Mouse (Mus musculus) embryonic stem cell, embryonic (primary cell): Measurements from ENCODE around the gene Banp.

ENCODE experiments used
- CTCF ChIA-PET, 4 experiments: fragments of 300-600 bp in 2 of 4; fragments of 350-600 bp in 2 of 4; sonication (Branson Sonifier 250); formaldehyde crosslinking; loops; one replicate each; lab custom pipeline; 2022; ENCODE audit warnings: inconsistent platforms in 2 of 4; lab: Charles Lee
- POLR2A ChIA-PET, 4 experiments: fragments of 300-600 bp in 2 of 4; fragments of 350-600 bp in 2 of 4; sonication (Branson Sonifier 250); formaldehyde crosslinking; loops; one replicate each; lab custom pipeline; 2022; ENCODE audit warnings: antibody characterized with exemption in 4 of 4, inconsistent platforms in 1 of 4; lab: Charles Lee

Gene Banp

GRCm38 (mm10) chr8:122003646-122004045 is 54.1 kb downstream of the Banp start:
- POLR2A ChIA-PET: no interaction called here
- CTCF ChIA-PET: interaction anchor here in 1 of 4 experiments (0.5 kb wide), 1 partner anchor 11 kb away, joined by 3 read pairs; no protein-coding TSS in a partner anchor

DNA sequence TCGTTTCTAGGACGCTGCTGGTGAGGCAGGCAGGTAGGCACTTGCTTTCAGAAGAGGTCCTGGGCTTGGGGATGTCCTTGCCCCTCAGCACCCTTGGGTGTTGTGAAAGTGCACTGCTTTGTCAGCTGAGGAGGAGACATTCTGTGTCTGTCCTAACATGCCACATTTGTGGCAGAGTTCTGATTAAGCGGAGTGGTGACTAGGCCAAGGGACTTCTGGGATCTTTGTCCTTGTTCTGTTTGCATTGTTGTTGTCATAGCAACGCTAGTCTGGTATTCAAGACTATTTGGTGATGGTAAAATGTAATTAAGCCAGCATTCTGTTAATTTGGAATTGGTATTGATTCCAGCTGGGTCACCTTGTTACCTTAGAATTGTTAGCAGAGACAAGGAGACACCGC is 54.6 kb downstream of the Banp start:
- ChIA-PET POLR2A (no interaction called here), CTCF (no interaction called here)

- CTCF ChIA-PET: interaction anchor here in 3 of 4 experiments (0.6 to 1.8 kb wide), 10 partner anchors 9 to 373 kb away, joined by 3 to 7 read pairs (median 4); no protein-coding TSS in a partner anchor
- POLR2A ChIA-PET: interaction anchor here in 3 of 4 experiments (0.7 to 1.6 kb wide), 13 partner anchors 9 to 155 kb away, joined by 3 to 5 read pairs (median 3); no protein-coding TSS in a partner anchor
Observed at GRCm38 (mm10) chr8:122005422-122006204, 56.1 kb downstream of the Banp start.

DNA sequence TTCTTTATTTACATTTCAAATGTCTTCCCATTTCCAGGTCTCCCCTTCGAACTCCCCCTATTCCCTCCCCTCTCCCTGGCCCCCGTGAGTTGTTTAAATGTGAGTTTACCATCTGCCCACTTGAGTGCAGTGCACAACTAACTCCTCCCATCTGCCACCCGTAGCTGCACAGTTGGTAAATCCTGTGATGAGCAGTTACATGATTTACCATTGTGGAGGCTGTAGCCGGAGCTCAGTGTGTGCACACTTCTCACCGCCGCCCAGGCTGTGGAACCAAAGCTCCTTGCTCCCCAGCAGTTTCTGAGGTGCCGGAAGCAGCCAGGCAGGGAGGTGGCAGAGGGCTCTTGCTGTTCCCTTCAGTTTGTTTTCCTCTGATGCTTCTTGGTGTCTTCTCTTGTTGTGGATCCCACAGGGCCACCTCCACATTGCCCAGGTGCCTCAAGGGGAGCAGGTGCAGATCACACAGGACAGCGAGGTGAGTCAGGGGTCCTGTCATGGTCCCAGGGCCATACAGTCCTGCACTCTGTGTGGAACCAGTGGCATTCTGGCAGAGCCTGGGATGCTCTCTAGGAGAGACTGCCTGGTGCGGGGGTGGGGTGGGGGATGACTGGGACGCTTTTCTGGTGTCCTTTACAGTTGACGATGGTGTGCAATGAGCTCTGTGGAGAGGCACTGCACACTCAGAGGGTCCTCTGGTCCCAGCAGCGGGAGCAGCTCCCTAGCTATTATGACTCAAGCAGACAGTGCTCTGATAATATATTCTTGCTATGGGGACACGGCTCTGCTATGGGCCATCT is 57.3 kb downstream of the Banp start:
- ChIA-PET POLR2A (interaction anchor here in 3 of 4 experiments (0.6 to 1.6 kb wide), 10 partner anchors 8 to 565 kb away, joined by 3 to 5 read pairs (median 3); no protein-coding TSS in a partner anchor), CTCF (interaction anchor here (0.6 to 1.8 kb wide), 11 partner anchors 19 to 375 kb away, joined by 3 to 7 read pairs (median 3); no protein-coding TSS in a partner anchor)

DNA sequence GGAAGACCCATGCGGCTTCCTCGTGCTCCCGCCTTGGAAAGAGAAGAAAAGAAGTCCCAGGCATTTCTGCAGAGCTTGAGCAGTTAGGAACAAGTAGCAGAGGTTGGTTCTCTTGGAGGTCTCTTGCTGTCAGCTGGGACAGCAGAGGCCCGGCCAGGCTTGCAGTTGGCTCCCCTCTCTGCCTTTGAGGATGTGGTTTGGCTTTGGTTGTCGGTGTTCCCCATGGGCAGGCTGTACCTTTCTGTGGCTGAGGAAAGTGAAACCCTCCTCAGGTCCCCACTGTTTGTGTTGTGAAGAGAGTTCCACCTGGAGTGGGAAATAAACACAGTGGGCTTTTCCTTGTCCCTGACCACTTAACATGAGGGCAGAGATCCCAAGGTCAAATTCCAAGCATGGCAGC is 58.8 kb downstream of the Banp start:
- ChIA-PET CTCF (interaction anchor here in 1 of 4 experiments (1.0 kb wide), 1 partner anchor 31 kb away, joined by 3 read pairs; no protein-coding TSS in a partner anchor), POLR2A (interaction anchor here in 1 of 4 experiments (1.1 to 1.4 kb wide), 4 partner anchors 16 to 158 kb away, joined by 3 to 5 read pairs (median 4); no protein-coding TSS in a partner anchor)

DNA sequence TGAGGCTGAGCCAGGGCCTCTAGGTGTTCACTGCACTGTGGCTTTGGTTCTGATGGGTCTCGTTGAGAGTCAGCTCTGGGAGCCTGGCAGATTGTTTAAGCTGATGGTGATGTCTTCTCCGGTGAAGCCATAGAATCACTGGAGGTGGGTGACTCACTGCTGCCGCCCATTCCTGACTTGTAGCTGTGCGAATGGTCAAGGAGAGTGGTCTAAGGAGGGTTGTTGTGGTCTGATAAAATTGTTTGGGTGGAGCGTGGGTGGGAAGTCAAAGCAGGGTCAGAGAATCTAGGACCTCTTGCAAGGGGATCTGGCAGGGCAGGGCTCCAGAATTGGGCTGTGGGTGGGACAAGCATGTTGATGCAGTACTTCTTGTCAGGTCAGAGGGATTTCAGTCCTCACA is 61.1 kb downstream of the Banp start:
- ChIA-PET CTCF (interaction anchor here (0.5 to 1.7 kb wide), 9 partner anchors 9 to 1098 kb away, joined by 3 to 4 read pairs (median 3); no protein-coding TSS in a partner anchor), POLR2A (interaction anchor here in 3 of 4 experiments (0.6 to 1.8 kb wide), 5 partner anchors 9 to 355 kb away, joined by 3 to 9 read pairs (median 3); no protein-coding TSS in a partner anchor)

GRCm38 (mm10) chr8:122011066-122011588 is 61.6 kb downstream of the Banp start:
- ChIA-PET CTCF (interaction anchor here (0.5 to 1.7 kb wide), 10 partner anchors 9 to 1279 kb away, joined by 3 to 4 read pairs (median 3); no protein-coding TSS in a partner anchor), POLR2A (interaction anchor here in 2 of 4 experiments (1.1 to 1.8 kb wide), 3 partner anchors 10 to 161 kb away, joined by 3 to 9 read pairs (median 4); no protein-coding TSS in a partner anchor)

DNA sequence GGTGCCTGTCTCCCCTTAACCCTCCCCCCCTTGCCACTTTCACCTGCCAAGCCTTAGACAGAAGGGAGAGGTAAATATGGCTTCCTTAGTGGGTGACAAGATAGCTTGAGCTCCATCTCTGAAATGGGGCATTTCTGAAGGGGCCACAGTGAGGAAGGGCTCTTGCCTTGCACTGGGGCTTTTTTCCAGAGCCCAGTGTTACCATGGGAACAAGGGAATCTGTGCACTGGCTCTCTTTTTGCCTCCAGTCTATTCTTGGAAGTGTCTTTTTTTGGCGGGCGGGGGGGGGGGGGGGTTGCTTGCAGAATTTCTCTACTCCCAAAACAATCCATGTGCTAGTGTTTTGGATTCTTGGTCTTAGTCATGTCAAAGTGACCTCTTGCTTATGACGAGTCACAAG is 65.1 kb downstream of the Banp start:
- ChIA-PET CTCF (interaction anchor here in 3 of 4 experiments (0.5 to 1.8 kb wide), 7 partner anchors 11 to 1275 kb away, joined by 3 to 5 read pairs (median 3); no protein-coding TSS in a partner anchor), POLR2A (interaction anchor here in 2 of 4 experiments (0.6 to 1.8 kb wide), 5 partner anchors 8 to 162 kb away, joined by 3 to 5 read pairs (median 3); no protein-coding TSS in a partner anchor)

- POLR2A ChIA-PET: interaction anchor here in 1 of 4 experiments (2.7 kb wide), 1 partner anchor 11 kb away, joined by 9 read pairs; no protein-coding TSS in a partner anchor
- CTCF ChIA-PET: interaction anchor here in 3 of 4 experiments (0.6 to 1.2 kb wide), 3 partner anchors 17 to 83 kb away, joined by 3 to 9 read pairs (median 3); no protein-coding TSS in a partner anchor
Observed at GRCm38 (mm10) chr8:122018046-122018831, 68.7 kb downstream of the Banp start.

DNA sequence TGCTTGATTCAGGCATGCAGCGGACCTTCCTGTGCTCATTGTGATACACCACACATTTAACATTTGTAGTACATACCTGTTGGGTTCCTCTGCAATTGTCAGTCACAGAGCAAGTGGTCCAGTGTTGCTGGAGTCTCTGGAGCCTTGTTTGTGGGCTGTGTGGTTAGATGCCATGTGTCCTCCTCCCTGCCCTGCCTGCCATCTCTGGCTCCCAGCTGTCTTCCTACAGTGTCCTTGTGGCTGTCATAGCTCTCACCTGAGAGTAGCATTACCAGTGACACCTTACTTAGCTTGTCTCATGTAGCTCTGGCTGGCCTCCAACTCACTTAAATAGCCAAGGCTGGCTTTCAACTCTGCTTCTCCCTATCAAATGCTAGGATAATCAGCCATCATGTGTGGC is 69.6 kb downstream of the Banp start:
- CTCF ChIA-PET: interaction anchor here in 1 of 4 experiments (1.2 kb wide), 1 partner anchor 18 kb away, joined by 3 read pairs; no protein-coding TSS in a partner anchor

GRCm38 (mm10) chr8:122020050-122020771 is 70.7 kb downstream of the Banp start:
- ChIA-PET CTCF (interaction anchor here in 1 of 4 experiments (0.5 to 0.6 kb wide), 2 partner anchors 512 to 598 kb away, joined by 4 read pairs; no protein-coding TSS in a partner anchor), POLR2A (interaction anchor here in 1 of 4 experiments (0.9 to 1.2 kb wide), 3 partner anchors 14 to 221 kb away, joined by 3 read pairs; no protein-coding TSS in a partner anchor)

More for the DNA sequence above, 69.6 kb downstream of the Banp start:
- POLR2A ChIA-PET: interaction anchor here in 1 of 4 experiments (1.2 kb wide), 1 partner anchor 168 kb away, joined by 3 read pairs; no protein-coding TSS in a partner anchor

- ChIA-PET POLR2A (interaction anchor here in 2 of 4 experiments (0.6 to 1.4 kb wide), 4 partner anchors 9 to 171 kb away, joined by 3 to 5 read pairs (median 4); no protein-coding TSS in a partner anchor), CTCF (interaction anchor here in 2 of 4 experiments (0.6 to 1.1 kb wide), 3 partner anchors 21 to 237 kb away, joined by 3 to 4 read pairs (median 3); no protein-coding TSS in a partner anchor)
Observed at GRCm38 (mm10) chr8:122021725-122022124, 72.2 kb downstream of the Banp start.

DNA sequence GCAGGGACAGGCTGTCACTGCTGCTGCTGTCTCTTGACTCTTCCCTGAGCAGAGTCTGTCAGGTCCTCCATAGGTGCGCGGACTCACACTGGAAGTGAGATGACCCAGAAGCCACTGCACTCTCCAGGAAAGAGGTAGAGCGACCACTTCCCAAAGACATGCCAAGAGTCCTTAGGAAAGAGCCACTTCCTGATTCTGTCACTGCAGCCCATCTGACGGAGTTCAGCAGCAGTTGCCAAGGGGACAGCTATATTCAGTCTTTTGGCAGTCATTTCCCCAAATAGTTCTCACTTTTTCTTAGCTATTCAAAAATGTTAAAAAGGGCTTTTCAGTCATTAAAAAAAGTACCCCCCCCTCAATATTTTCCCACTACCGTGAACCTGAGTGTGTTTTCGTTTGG is 72.7 kb downstream of the Banp start:
- POLR2A ChIA-PET: interaction anchor here in 2 of 4 experiments (1.1 to 1.4 kb wide), 3 partner anchors 10 to 171 kb away, joined by 3 to 5 read pairs (median 4); no protein-coding TSS in a partner anchor
- CTCF ChIA-PET: interaction anchor here in 2 of 4 experiments (0.5 to 0.6 kb wide), 2 partner anchors 20 to 317 kb away, joined by 3 to 4 read pairs; no protein-coding TSS in a partner anchor

- CTCF ChIA-PET: interaction anchor here in 3 of 4 experiments (0.5 to 1.3 kb wide), 4 partner anchors 45 to 316 kb away, joined by 3 read pairs; no protein-coding TSS in a partner anchor
- POLR2A ChIA-PET: interaction anchor here in 1 of 4 experiments (1.0 kb wide), 1 partner anchor 11 kb away, joined by 3 read pairs; no protein-coding TSS in a partner anchor
Observed at GRCm38 (mm10) chr8:122022705-122023104, 73.2 kb downstream of the Banp start.

- ChIA-PET POLR2A (interaction anchor here in 3 of 4 experiments (0.6 to 1.8 kb wide), 3 partner anchors 9 to 143 kb away, joined by 4 to 5 read pairs (median 4); no protein-coding TSS in a partner anchor), CTCF (interaction anchor here in 2 of 4 experiments (0.5 to 0.6 kb wide), 2 partner anchors 10 to 19 kb away, joined by 3 to 14 read pairs; no protein-coding TSS in a partner anchor)
Observed at GRCm38 (mm10) chr8:122025546-122025945, 76.0 kb downstream of the Banp start.
